Mouse (Mus musculus): ENCODE data around the gene Rubcn. TPM values are rescaled to one million over a fixed set of nuclear protein-coding genes. Genes with fewer than 3 reads are reported as not detected.

Gene Rubcn
- polyA plus RNA-seq, 1 experiment from 2014 or later: 11.0 TPM

DNA sequence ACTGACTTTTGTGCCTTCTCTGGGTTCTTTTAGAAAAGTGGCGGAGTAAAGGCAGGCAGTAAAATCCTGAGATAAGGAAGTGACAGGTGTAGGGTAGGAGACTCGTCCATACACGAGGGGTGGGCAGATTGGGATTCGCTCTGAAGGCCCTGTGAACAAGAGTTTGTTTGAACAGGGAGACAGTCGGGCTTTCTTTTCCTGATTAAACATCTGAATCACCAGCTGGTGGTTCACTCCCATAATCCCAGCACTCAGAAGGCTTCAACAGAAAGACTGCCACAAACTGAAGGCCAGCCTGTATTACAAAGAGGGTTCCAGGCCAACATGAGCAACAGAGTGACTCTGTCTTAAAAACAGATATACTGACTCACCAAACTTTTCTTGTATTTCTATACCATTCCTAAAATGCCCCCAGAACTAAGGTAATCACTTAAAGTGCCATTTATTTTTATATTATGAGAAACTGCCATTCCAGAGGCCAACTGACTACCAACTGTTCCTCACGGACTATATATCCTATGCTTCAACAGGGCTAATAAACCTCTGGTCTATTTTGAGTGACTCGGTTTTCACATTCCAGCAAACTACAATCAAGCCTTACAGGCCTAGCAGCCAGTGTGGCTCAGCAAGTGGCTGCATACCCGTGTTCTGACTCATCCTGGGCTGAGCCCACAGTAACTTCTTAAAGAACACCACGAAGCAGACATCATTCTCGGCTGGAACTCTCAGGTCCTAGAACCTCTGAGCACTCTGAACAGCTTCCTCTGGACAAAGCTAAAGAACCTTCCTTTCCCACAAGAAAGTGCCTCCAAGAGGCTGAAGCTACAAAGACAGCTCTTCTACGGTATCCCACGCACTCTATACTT lies 18.6 kb downstream of the Rubcn start:
- H3K4me3 ChIP-seq (ENCODE audit: low read depth, low read length): no peak overlapping the region
- ATAC-seq (replicated peaks; ENCODE audit: low FRiP score): no peak
- no peaks in the 10 kb centered on the region for H3K36me3 ChIP-seq (ENCODE audit: control insufficient read depth, insufficient read depth, low read length)
- no peaks in the 10 kb centered on the region for H3K9me3 ChIP-seq (ENCODE audit: control insufficient read depth, low read length)
- H3K9ac ChIP-seq (ENCODE audit: low read depth, low read length): no peak overlapping the region
- no peak for DNase-seq (ENCODE audit: low spot score)
- H3K27ac ChIP-seq (ENCODE audit: low read depth, low read length): no peak overlapping the region
- 66% methylated on average over 12 of the region's 12 CpGs for WGBS
- H3K27me3 ChIP-seq (replicated peaks; ENCODE audit: control insufficient read depth, insufficient read depth, low read length): no peaks in the 10 kb centered on the region
- peaks cover 8% of the 10 kb centered on the region; the same call in 1 of the 2 replicates for H3K4me1 ChIP-seq (replicated peaks; ENCODE audit: control insufficient read depth, insufficient read depth, low read length)
- H3K4me2 ChIP-seq: no peak overlapping the region

DNA sequence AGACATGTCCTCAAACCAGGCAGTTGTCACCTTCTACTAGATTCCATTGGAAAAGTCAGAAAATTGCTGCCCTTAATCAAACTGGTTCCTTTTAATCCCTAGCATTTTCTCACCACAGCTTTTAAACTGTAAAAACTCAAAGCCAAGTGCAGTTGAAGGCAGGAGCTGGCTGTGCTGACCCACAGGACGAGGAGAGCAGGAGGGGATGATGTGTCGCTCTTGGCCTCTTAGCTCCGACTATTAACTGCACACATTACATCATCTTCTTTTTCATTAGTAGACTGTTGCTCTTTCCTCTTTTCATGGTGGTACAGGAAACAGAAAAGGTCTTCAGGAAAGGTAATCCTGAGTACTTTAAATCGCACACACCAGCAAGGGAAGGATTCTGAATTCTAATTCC lies 19.2 kb downstream of the Rubcn start:
- Histone ChIP-seq H3K9me3 (ENCODE audit: control insufficient read depth, low read length) (no peaks in the 10 kb centered on the region), H3K4me1 (replicated peaks; ENCODE audit: control insufficient read depth, insufficient read depth, low read length) (peaks cover 8% of the 10 kb centered on the region; the same call in 1 of the 2 replicates), H3K4me3 (ENCODE audit: low read depth, low read length) (no peak overlapping the region), H3K4me2 (no peak overlapping the region), H3K9ac (ENCODE audit: low read depth, low read length) (no peak overlapping the region), H3K27ac (ENCODE audit: low read depth, low read length) (no peak overlapping the region), H3K36me3 (ENCODE audit: control insufficient read depth, insufficient read depth, low read length) (no peaks in the 10 kb centered on the region), H3K27me3 (replicated peaks; ENCODE audit: control insufficient read depth, insufficient read depth, low read length) (no peaks in the 10 kb centered on the region)
- WGBS: 66% methylated on average over 4 of the region's 4 CpGs
- no peak for DNase-seq (ENCODE audit: low spot score)
- no peak for ATAC-seq (replicated peaks; ENCODE audit: low FRiP score)

DNA sequence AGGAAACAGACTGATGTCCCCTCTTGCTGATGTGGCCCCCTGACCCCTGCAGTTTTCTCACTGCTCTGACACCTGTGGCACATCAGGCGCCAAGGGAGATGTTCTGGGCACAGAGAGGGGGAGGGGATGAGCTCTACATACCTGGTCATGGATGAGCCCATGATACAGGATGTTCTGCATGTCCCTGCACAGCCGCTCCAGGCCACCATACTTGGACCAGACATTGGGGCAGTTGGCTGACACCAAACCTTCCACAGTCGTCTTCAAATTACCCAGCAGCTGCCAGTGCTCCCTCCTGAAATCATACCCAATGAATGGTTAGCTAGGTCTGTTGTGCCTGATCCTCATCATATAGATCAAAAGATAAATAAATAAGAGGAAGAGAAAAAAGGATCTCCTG lies 20.8 kb downstream of the Rubcn start:
- Histone ChIP-seq H3K4me2 (no peak overlapping the region), H3K4me1 (replicated peaks; ENCODE audit: control insufficient read depth, insufficient read depth, low read length) (peaks cover 8% of the 10 kb centered on the region; the same call in 1 of the 2 replicates), H3K9ac (ENCODE audit: low read depth, low read length) (no peak overlapping the region), H3K4me3 (ENCODE audit: low read depth, low read length) (no peak overlapping the region), H3K36me3 (ENCODE audit: control insufficient read depth, insufficient read depth, low read length) (no peaks in the 10 kb centered on the region), H3K27ac (ENCODE audit: low read depth, low read length) (no peak overlapping the region), H3K27me3 (replicated peaks; ENCODE audit: control insufficient read depth, insufficient read depth, low read length) (no peaks in the 10 kb centered on the region), H3K9me3 (ENCODE audit: control insufficient read depth, low read length) (no peaks in the 10 kb centered on the region)
- DNase-seq (ENCODE audit: low spot score): no peak
- ATAC-seq (replicated peaks; ENCODE audit: low FRiP score): no peak
- WGBS: 94% methylated on average over 3 of the region's 3 CpGs

DNA sequence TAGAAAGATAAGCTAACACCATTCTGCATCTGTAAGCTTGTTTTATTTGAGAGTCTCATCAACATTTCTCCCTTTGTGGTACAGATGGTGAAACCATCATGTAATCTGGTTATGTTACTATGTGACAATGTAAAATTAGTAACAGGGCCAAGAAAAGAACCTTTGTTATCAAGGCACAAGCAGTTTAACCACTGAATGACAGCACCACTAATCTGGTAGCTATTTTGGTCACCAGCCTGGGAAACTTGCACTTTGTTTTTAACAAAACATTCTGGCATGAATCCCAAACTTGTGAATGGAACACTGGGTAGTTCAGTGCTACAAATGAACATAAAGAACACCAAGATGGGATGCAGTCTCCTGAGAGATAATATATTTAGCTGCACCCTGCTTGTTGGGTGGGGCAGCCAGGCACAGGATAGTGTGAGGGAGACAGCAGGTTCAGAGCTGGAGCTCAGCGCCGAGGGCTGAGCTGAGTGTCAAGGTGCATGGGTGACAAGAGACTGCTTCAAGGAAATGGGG lies 23.5 kb downstream of the Rubcn start:
- no peak; the same call in 1 of the 2 replicates for ATAC-seq (replicated peaks; ENCODE audit: low FRiP score)
- 50% methylated on average over 2 of the region's 2 CpGs for WGBS
- H3K9ac ChIP-seq (ENCODE audit: low read depth, low read length): no peak overlapping the region
- 0 out of 2 replicates have a peak, but pooled peaks cover 4% of the 10 kb centered on the region for H3K36me3 ChIP-seq (ENCODE audit: control insufficient read depth, insufficient read depth, low read length)
- no peaks in the 10 kb centered on the region for H3K9me3 ChIP-seq (ENCODE audit: control insufficient read depth, low read length)
- H3K4me1 ChIP-seq (replicated peaks; ENCODE audit: control insufficient read depth, insufficient read depth, low read length): peaks cover 8% of the 10 kb centered on the region; the same call in 1 of the 2 replicates
- H3K27ac ChIP-seq (ENCODE audit: low read depth, low read length): no peak overlapping the region
- H3K4me3 ChIP-seq (ENCODE audit: low read depth, low read length): no peak overlapping the region
- H3K27me3 ChIP-seq (replicated peaks; ENCODE audit: control insufficient read depth, insufficient read depth, low read length): no peaks in the 10 kb centered on the region
- DNase-seq (ENCODE audit: low spot score): no peak
- no peak overlapping the region for H3K4me2 ChIP-seq

DNA sequence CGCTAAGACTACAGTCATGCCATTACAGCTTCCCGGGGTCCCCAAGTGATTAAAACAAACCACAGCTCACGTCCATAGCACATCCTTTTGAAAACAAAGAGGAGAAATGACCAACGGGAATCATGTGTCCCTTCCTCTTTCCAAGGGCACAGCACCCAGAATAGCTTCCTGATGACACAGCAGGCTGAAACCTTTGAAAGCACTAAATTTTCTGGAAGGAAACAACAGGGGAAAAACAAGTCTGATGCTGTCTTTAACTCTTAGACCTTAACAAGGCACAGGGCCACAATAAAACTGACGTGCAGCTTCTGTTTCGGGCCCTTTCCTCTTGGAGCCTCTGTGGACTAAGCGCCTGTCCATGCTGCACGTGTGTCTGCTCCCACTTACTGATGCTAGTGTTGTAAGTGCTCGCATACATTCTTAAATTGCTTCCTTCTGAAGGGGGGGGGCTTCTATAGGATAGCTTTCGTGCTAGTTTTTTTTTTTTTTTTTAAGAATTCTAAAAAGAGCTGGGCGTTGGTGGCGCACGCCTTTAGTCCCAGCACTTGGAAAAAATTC lies 24.0 kb downstream of the Rubcn start:
- H3K4me1 ChIP-seq (replicated peaks; ENCODE audit: control insufficient read depth, insufficient read depth, low read length): peaks cover 8% of the 10 kb centered on the region; the same call in 1 of the 2 replicates
- H3K27me3 ChIP-seq (replicated peaks; ENCODE audit: control insufficient read depth, insufficient read depth, low read length): no peaks in the 10 kb centered on the region
- no peak overlapping the region for H3K4me2 ChIP-seq
- H3K9me3 ChIP-seq (ENCODE audit: control insufficient read depth, low read length): no peaks in the 10 kb centered on the region
- DNase-seq (ENCODE audit: low spot score): no peak
- no peak overlapping the region for H3K9ac ChIP-seq (ENCODE audit: low read depth, low read length)
- 62% methylated on average over 13 of the region's 13 CpGs for WGBS
- ATAC-seq (replicated peaks; ENCODE audit: low FRiP score): no peak
- H3K4me3 ChIP-seq (ENCODE audit: low read depth, low read length): no peak overlapping the region
- H3K36me3 ChIP-seq (ENCODE audit: control insufficient read depth, insufficient read depth, low read length): peaks cover 5% of the 10 kb centered on the region; the same call in 1 of the 2 replicates
- no peak overlapping the region; the same call in 1 of the 2 replicates for H3K27ac ChIP-seq (ENCODE audit: low read depth, low read length)

DNA sequence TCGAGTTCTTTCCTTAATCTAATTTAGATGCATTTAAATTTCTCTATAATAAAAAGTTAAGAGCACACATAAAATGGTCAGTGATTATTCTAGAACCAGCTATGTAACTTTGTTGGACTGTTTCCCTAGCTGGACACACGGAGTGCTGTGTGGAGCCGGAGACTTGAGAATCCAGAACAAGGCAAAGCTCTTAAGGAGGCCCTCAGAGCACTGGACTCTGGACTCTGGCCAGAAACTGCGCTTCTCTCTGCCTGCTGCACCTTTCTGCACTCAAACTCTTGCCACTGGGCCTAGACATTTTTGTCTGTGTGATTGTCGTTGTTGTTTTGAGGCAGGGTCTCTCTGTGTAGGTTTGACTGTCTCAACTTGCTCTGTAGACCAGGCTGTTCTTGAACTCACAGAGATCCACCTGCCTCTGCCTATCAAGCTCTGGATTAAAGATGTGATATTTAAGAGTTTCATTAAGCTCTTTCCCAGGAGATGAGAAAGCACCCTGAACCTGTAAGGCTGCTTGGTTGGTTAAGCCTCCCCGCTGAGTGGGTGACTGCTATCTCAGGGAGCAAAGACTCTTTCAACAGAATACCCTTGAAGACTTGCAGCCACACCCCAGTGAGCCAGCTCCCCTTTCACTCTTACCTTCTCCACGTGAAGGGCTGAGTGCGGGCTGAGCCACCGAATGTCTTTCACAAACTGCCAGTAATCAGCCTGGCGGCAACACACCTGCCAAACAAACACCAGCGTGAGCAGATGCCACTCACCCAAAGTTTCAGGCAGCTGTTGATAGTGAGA lies 28.3 kb downstream of the Rubcn start:
- no peak for DNase-seq (ENCODE audit: low spot score)
- H3K4me2 ChIP-seq: no peak overlapping the region
- peaks cover 22% of the 10 kb centered on the region; the same call in 1 of the 2 replicates for H3K36me3 ChIP-seq (ENCODE audit: control insufficient read depth, insufficient read depth, low read length)
- H3K4me1 ChIP-seq (replicated peaks; ENCODE audit: control insufficient read depth, insufficient read depth, low read length): peaks cover 2% of the 10 kb centered on the region; the same call in 1 of the 2 replicates
- no peak overlapping the region for H3K4me3 ChIP-seq (ENCODE audit: low read depth, low read length)
- no peak overlapping the region for H3K9ac ChIP-seq (ENCODE audit: low read depth, low read length)
- H3K27me3 ChIP-seq (replicated peaks; ENCODE audit: control insufficient read depth, insufficient read depth, low read length): no peaks in the 10 kb centered on the region
- ATAC-seq (replicated peaks; ENCODE audit: low FRiP score): no peak
- no peak overlapping the region for H3K27ac ChIP-seq (ENCODE audit: low read depth, low read length)
- no peaks in the 10 kb centered on the region for H3K9me3 ChIP-seq (ENCODE audit: control insufficient read depth, low read length)
- 90% methylated on average over 11 of the region's 11 CpGs for WGBS

DNA sequence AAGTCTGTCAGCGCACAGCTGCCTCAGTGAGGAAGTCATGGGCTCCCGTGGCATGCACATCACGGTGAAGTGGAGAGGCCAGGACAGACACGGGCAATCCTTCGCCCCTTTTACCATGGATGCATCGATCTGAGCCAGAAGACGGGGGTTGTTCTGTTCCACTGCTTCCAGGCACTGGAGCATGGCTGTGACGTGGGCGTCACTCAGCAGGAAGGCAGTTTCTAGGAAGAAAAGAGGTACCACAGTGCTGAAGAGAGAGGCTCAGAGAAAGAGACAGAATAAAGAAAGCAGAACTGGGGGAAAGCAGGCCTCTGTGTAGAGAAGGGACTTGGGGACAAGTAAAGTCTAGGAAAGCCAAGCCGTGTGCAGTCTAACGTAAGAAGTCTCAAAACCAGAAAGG lies 30.5 kb downstream of the Rubcn start:
- Histone ChIP-seq H3K9me3 (ENCODE audit: control insufficient read depth, low read length) (no peaks in the 10 kb centered on the region), H3K27ac (ENCODE audit: low read depth, low read length) (no peak overlapping the region), H3K4me1 (replicated peaks; ENCODE audit: control insufficient read depth, insufficient read depth, low read length) (no peaks in the 10 kb centered on the region), H3K4me3 (ENCODE audit: low read depth, low read length) (no peak overlapping the region), H3K27me3 (replicated peaks; ENCODE audit: control insufficient read depth, insufficient read depth, low read length) (no peaks in the 10 kb centered on the region), H3K9ac (ENCODE audit: low read depth, low read length) (no peak overlapping the region), H3K36me3 (ENCODE audit: control insufficient read depth, insufficient read depth, low read length) (peaks cover 22% of the 10 kb centered on the region; the same call in 1 of the 2 replicates), H3K4me2 (no peak overlapping the region)
- WGBS: 89% methylated on average over 11 of the region's 11 CpGs
- DNase-seq (ENCODE audit: low spot score) (no peak), ATAC-seq (replicated peaks; ENCODE audit: low FRiP score) (no peak)

DNA sequence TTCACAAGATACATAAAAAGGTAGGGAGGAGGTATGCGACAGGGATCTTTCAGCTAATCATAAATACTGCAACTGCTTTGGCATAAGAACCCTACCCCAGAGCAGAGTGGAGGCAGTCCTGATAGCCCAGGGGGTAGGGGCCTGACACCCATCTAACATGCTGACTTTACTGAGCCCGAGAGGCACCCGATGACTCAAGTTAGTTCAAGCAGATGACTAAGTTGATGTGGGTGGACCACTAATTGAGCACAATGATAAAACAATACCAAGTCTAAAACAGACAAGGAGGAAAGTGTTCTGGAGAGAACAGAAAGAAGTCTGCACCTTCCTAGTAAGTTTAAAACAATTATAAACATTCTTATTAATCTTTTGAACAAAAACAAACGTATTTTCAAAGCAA lies 46.1 kb downstream of the Rubcn start:
- no peak for DNase-seq (ENCODE audit: low spot score)
- 83% methylated on average over 4 of the region's 4 CpGs for WGBS
- Histone ChIP-seq H3K9ac (ENCODE audit: low read depth, low read length) (no peak overlapping the region), H3K9me3 (ENCODE audit: control insufficient read depth, low read length) (no peaks in the 10 kb centered on the region), H3K4me2 (no peak overlapping the region), H3K36me3 (ENCODE audit: control insufficient read depth, insufficient read depth, low read length) (peaks cover 6% of the 10 kb centered on the region; the same call in 1 of the 2 replicates), H3K27me3 (replicated peaks; ENCODE audit: control insufficient read depth, insufficient read depth, low read length) (no peaks in the 10 kb centered on the region), H3K4me1 (replicated peaks; ENCODE audit: control insufficient read depth, insufficient read depth, low read length) (no peaks in the 10 kb centered on the region), H3K27ac (ENCODE audit: low read depth, low read length) (no peak overlapping the region), H3K4me3 (ENCODE audit: low read depth, low read length) (no peak overlapping the region)
- no peak for ATAC-seq (replicated peaks; ENCODE audit: low FRiP score)
